Mouse (Mus musculus) forebrain, postnatal 0 days (tissue): ENCODE measurements around the gene Smc3. TPM values are rescaled to one million over a fixed set of nuclear protein-coding genes. Genes with fewer than 3 reads are reported as not detected.
A peak's percentile ranks its signal among the peaks of the same experiment; 100 is the strongest.
"Not testable (repeated sequence)": the region's sequence is repeated elsewhere in the genome, so short reads cannot be mapped to it uniquely, and the experiment has no call there.

Experiments
- ATAC-seq: fragments of 200-750 bp; cut with Nextera tagmentation; 2 replicates; pipeline ENCODE4 v1.8.0; 2017; ENCODE audit warnings: mild to moderate bottlenecking, moderate library complexity
- DNase-seq: peaks from one replicate; pipeline ENCODE4 v3.0.0-alpha.2; 2015
- H3K27ac ChIP-seq: fragments of 300-500 bp; sonication (generic); 2 replicates; pipeline ENCODE4 v1.5.1; 2014; ENCODE audit warnings: low read depth, mild to moderate bottlenecking, antibody characterized with exemption, low read length, moderate library complexity, mixed read lengths
- H3K27me3 ChIP-seq: fragments of 300-500 bp; sonication (generic); 2 replicates; pipeline ENCODE4 v1.6.1; 2014; ENCODE audit warnings: mild to moderate bottlenecking, low read length, mixed read lengths; ENCODE audit not compliant: insufficient read depth
- H3K36me3 ChIP-seq: fragments of 300-500 bp; sonication (generic); 2 replicates; pipeline ENCODE4 v1.6.1; 2014; ENCODE audit warnings: mild to moderate bottlenecking, moderate library complexity; ENCODE audit not compliant: insufficient read depth
- H3K4me1 ChIP-seq: fragments of 300-500 bp; sonication (generic); 2 replicates; pipeline ENCODE4 v1.6.1; 2014; ENCODE audit warnings: antibody characterized with exemption; ENCODE audit not compliant: insufficient read depth
- H3K4me2 ChIP-seq: fragments of 300-500 bp; sonication (generic); 2 replicates; pipeline ENCODE4 v1.6.1; 2014; ENCODE audit warnings: low read depth, mild to moderate bottlenecking, moderate library complexity
- H3K4me3 ChIP-seq: fragments of 300-500 bp; sonication (generic); 2 replicates; pipeline ENCODE4 v1.5.1; 2014; ENCODE audit warnings: low read depth, low read length, mixed read lengths
- H3K9ac ChIP-seq: fragments of 300-500 bp; sonication (generic); 2 replicates; pipeline ENCODE4 v1.6.1; 2014; ENCODE audit warnings: mild to moderate bottlenecking
- H3K9me3 ChIP-seq: fragments of 300-500 bp; sonication (generic); 2 replicates; pipeline ENCODE4 v1.6.1; 2016; ENCODE audit warnings: low read length
- CTCF ChIP-seq: sonication (generic); IDR thresholded peaks from 2 replicates; pipeline ENCODE4 v1.5.1; 2016; ENCODE audit warnings: antibody characterized with exemption, control low read depth, low read depth
- WGBS: fragments of 180-500 bp; shearing (Covaris S2); extraction: QIAGEN DNeasy Blood & Tissue Kit; methylation state at CpG from one replicate; pipeline ENCODE4 v1.1.7; 2014; 5-methylcytosine and 5-hydroxymethylcytosine counted together
- polyA plus RNA-seq: library from polyadenylated mRNA; unstranded; fragments of >200 nt; fragmentation: Nextera tagmentation; extraction: Ambion mirVana; gene quantifications from 2 replicates; pipeline ENCODE4 v1.2.1, GENCODE M21; 2015
- total RNA-seq: library from RNA; depleted of rRNA; stranded (reverse); fragments of >200 nt; gene quantifications from 2 replicates; pipeline ENCODE4 v1.2.3, GENCODE M21; 2014

The Smc3 gene
- total and polyA plus RNA-seq, 2 experiments from 2014 or later, result 41.4 to 47.0 TPM

- no peak for TF ChIP-seq CTCF
- no peaks in the 10 kb centered on the region for H3K36me3 ChIP-seq
- no peak overlapping the region for H3K27ac ChIP-seq
- no peaks in the 10 kb centered on the region for H3K4me1 ChIP-seq
- H3K4me3 ChIP-seq, result no peak overlapping the region
- H3K9ac ChIP-seq, result no peak overlapping the region
- WGBS, result 41% methylated on average over 11 of the region's 11 CpGs
- DNase-seq (peak; percentile 6), ATAC-seq (no peak)
- H3K4me2 ChIP-seq, result no peak overlapping the region
- no peaks in the 10 kb centered on the region for H3K9me3 ChIP-seq
- no peaks in the 10 kb centered on the region for H3K27me3 ChIP-seq
Observed at GRCm38 (mm10) chr19:53577025-53577800, 23.0 kb upstream of the Smc3 start.

GRCm38 (mm10) chr19:53578597-53579252, 21.5 kb upstream of the Smc3 start:
- peak; percentile 95 for TF ChIP-seq CTCF
- Histone ChIP-seq H3K9me3 (no peaks in the 10 kb centered on the region), H3K4me3 (no peak overlapping the region), H3K4me1 (no peaks in the 10 kb centered on the region), H3K27ac (no peak overlapping the region), H3K36me3 (no peaks in the 10 kb centered on the region), H3K9ac (no peak overlapping the region), H3K4me2 (0 out of 2 replicates have a peak overlapping the region, but pooled peaks have one; percentile 9), H3K27me3 (no peaks in the 10 kb centered on the region)
- ATAC-seq (peak; percentile 75), DNase-seq (peak; percentile 87)
- WGBS, result 14% methylated on average over 8 of the region's 8 CpGs

- ATAC-seq, H3K4me2 ChIP-seq, H3K9me3 ChIP-seq, H3K4me1 ChIP-seq, H3K4me3 ChIP-seq, H3K9ac ChIP-seq, H3K36me3 ChIP-seq, DNase-seq, H3K27me3 ChIP-seq, H3K27ac ChIP-seq: not testable (repeated sequence)
- 86% methylated on average over 8 of the region's 8 CpGs for WGBS
Observed at GRCm38 (mm10) chr19:53580271-53580670, 19.9 kb upstream of the Smc3 start.

- WGBS, result 91% methylated on average over 3 of the region's 3 CpGs
- not testable (repeated sequence) for H3K9me3 ChIP-seq, ATAC-seq
Observed at GRCm38 (mm10) chr19:53587686-53588085, 12.5 kb upstream of the Smc3 start.

DNA sequence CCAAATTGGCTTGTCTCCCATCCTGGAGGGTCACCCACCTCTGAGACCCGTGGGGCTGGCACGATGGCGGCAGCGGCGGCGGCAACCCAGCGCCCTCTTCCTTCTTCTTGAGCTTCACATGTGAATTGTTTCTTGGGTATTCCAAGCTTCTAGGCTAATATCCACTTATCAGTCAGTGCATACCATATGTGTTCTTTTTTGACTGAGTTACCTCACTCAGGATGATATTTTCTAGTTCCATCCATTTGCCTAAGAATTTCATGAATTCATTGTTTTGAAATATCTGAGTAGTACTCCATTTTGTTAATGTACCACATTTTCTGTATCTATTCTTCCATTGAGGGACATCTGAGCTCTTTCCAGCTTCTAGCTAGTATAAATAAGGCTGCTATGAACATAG, 11.2 kb upstream of the Smc3 start, which contains the start of gene Nutf2-ps1:
TSS of gene Nutf2-ps1 (minus strand) at position 101 of the 400 bp plus-strand sequence.
- H3K9me3 ChIP-seq, H3K4me1 ChIP-seq, H3K9ac ChIP-seq, H3K4me3 ChIP-seq, H3K27ac ChIP-seq, H3K36me3 ChIP-seq, DNase-seq, H3K27me3 ChIP-seq, ATAC-seq, H3K4me2 ChIP-seq: not testable (repeated sequence)
- WGBS, result 97% methylated on average over 7 of the region's 7 CpGs

More at GRCm38 (mm10) chr19:53587686-53588085, 12.5 kb upstream of the Smc3 start:
- DNase-seq, H3K9ac ChIP-seq, H3K27ac ChIP-seq, H3K36me3 ChIP-seq, H3K4me3 ChIP-seq, H3K27me3 ChIP-seq, H3K4me2 ChIP-seq, H3K4me1 ChIP-seq: not testable (repeated sequence)

GRCm38 (mm10) chr19:53596723-53597474, 3.3 kb upstream of the Smc3 start:
- Histone ChIP-seq H3K9ac (no peak overlapping the region), H3K4me3 (no peak overlapping the region), H3K4me2 (no peak overlapping the region), H3K4me1 (peaks cover 4% of the 10 kb centered on the region), H3K9me3 (no peaks in the 10 kb centered on the region), H3K27ac (no peak overlapping the region), H3K27me3 (no peaks in the 10 kb centered on the region), H3K36me3 (no peaks in the 10 kb centered on the region)
- 62% methylated on average over 7 of the region's 7 CpGs for WGBS
- DNase-seq (no peak), ATAC-seq (no peak)
- no peak for TF ChIP-seq CTCF
